Mouse (Mus musculus): ENCODE measurements around the gene Dhx9. TPM values are rescaled to one million over a fixed set of nuclear protein-coding genes. Genes with fewer than 3 reads are reported as not detected.

The Dhx9 gene
- polyA plus RNA-seq (2015; fragmentation: Nextera tagmentation; extraction: Ambion mirVana): 30.1 and 33.6 TPM in 2 replicates

GRCm38 (mm10) chr1:153487500-153487879, at the start of gene Dhx9:
Gene Dhx9 (minus strand): TSS chr1:153487660.

GRCm38 (mm10) chr1:153424770-153425584, 62.5 kb downstream of the Dhx9 start, which contains the start of gene Shcbp1l:
Gene Shcbp1l (plus strand): TSS chr1:153425162.

Other genes with a start within 250 kb of the Dhx9 start
- 25.0 and 25.8 TPM in 2 replicates for gene Lamc1, start 154.9 kb downstream of the Dhx9 start, polyA plus RNA-seq (2015; fragmentation: Nextera tagmentation; extraction: Ambion mirVana)
- 0.88 and 1.4 TPM in 2 replicates for gene Shcbp1l, start 62.5 kb downstream of the Dhx9 start, polyA plus RNA-seq (2015; fragmentation: Nextera tagmentation; extraction: Ambion mirVana)
- gene Npl, start 62.4 kb upstream of the Dhx9 start, polyA plus RNA-seq (2015; fragmentation: Nextera tagmentation; extraction: Ambion mirVana): 16.6 and 17.2 TPM in 2 replicates
- 8.6 and 9.3 TPM in 2 replicates for gene Rgs8, start 165.4 kb upstream of the Dhx9 start, polyA plus RNA-seq (2015; fragmentation: Nextera tagmentation; extraction: Ambion mirVana)